Mouse (Mus musculus) CH12.LX (cell line): ENCODE measurements at regions not wholly inside any gene's neighbourhood (a gene's known extent, or its start where the extent isn't known, plus 50 kb on each side); places are given as distances from the start of the nearest gene placed in this dataset.

ENCODE experiments used
- DNase-seq: peaks from one replicate; pipeline ENCODE4 v3.0.0-alpha.2; 2013; ENCODE audit errors: extremely low read depth
- H3K27ac ChIP-seq: 2 replicates; pipeline ENCODE4 v1.5.1; 2012; ENCODE audit warnings: low read depth, mild to moderate bottlenecking, control low read depth, moderate library complexity; ENCODE audit not compliant: insufficient read depth
- H3K27me3 ChIP-seq: replicated peaks from 2 replicates; pipeline ENCODE3; 2012; ENCODE audit warnings: inconsistent platforms
- H3K36me3 ChIP-seq, 2 experiments: replicated peaks in 1 of 2; 2 replicates each; pipeline versions ENCODE3 to v1.6.1; 2012; ENCODE audit warnings: inconsistent platforms in 1 of 2, low read length in 1 of 2, mild to moderate bottlenecking in 1 of 2, mixed read lengths in 1 of 2, moderate library complexity in 1 of 2; ENCODE audit not compliant: control insufficient read depth in 1 of 2, insufficient read depth in 1 of 2
- H3K4me1 ChIP-seq, 2 experiments: 2 replicates each; pipeline ENCODE4 v1.6.1; 2012; ENCODE audit warnings: inconsistent platforms in 1 of 2, moderate library complexity in 1 of 2; ENCODE audit not compliant: insufficient read depth in 2 of 2, control insufficient read depth in 1 of 2
- H3K4me2 ChIP-seq: 2 replicates; pipeline ENCODE4 v1.6.1; 2012; ENCODE audit warnings: low read depth, mild to moderate bottlenecking, control low read depth; ENCODE audit not compliant: poor library complexity, insufficient read depth, severe bottlenecking
- H3K4me3 ChIP-seq, 3 experiments: fragments of 150-350 bp in 1 of 3; sonication (generic) in 1 of 3; replicated peaks in 1 of 3; 2 replicates each; pipeline versions ENCODE3 to v1.5.1; 2011 to 2012; ENCODE audit warnings: low read depth in 2 of 3, low read length in 2 of 3, mild to moderate bottlenecking in 2 of 3, moderate library complexity in 2 of 3, control low read depth in 1 of 3, improper control_type of control experiment in 1 of 3, inconsistent platforms in 1 of 3, mixed read lengths in 1 of 3; ENCODE audit not compliant: poor library complexity in 1 of 3
- H3K79me2 ChIP-seq: replicated peaks from 2 replicates; pipeline ENCODE4 v1.6.1; 2012; ENCODE audit warnings: mild to moderate bottlenecking, moderate library complexity; ENCODE audit not compliant: control insufficient read depth, poor library complexity, insufficient read depth, severe bottlenecking; ENCODE audit errors: extremely low read depth
- H3K9ac ChIP-seq: 2 replicates; pipeline ENCODE4 v1.6.1; 2012; ENCODE audit warnings: low read depth, mild to moderate bottlenecking, control low read depth, moderate library complexity; ENCODE audit not compliant: insufficient read depth
- H3K9me3 ChIP-seq: replicated peaks from 2 replicates; pipeline ENCODE3; 2012; ENCODE audit warnings: low read length, inconsistent platforms, mixed read lengths
- BHLHE40 ChIP-seq: IDR thresholded peaks from 2 replicates; pipeline ENCODE4 v1.6.1; 2011; ENCODE audit warnings: mild to moderate bottlenecking, low read depth, low read length, improper control_type of control experiment
- CHD2 ChIP-seq: IDR thresholded peaks from 2 replicates; pipeline ENCODE4 v1.6.1; 2011; ENCODE audit warnings: low read length, improper control_type of control experiment
- E2F4 ChIP-seq: IDR thresholded peaks from 2 replicates; pipeline ENCODE4 v1.6.1; 2011; ENCODE audit warnings: low read depth, low read length, improper control_type of control experiment; ENCODE audit not compliant: insufficient replicate concordance
- ELF1 ChIP-seq: IDR thresholded peaks from 2 replicates; pipeline ENCODE4 v1.6.1; 2014; ENCODE audit warnings: low read depth, mild to moderate bottlenecking, inconsistent platforms, low read length, improper control_type of control experiment
- GABPA ChIP-seq: IDR thresholded peaks from 2 replicates; pipeline ENCODE4 v1.6.1; 2012; ENCODE audit warnings: low read depth, low read length, improper control_type of control experiment, inconsistent platforms; ENCODE audit not compliant: insufficient replicate concordance
- IRF4 ChIP-seq: IDR thresholded peaks from 2 replicates; pipeline ENCODE4 v1.6.1; 2014; ENCODE audit warnings: low read depth, mild to moderate bottlenecking, inconsistent platforms, low read length, improper control_type of control experiment
- JUND ChIP-seq: conservative IDR thresholded peaks from 2 replicates; pipeline ENCODE4 v1.6.1; 2011; ENCODE audit warnings: low read depth, low read length, improper control_type of control experiment
- KAT2A ChIP-seq: IDR thresholded peaks from 2 replicates; pipeline ENCODE4 v1.6.1; 2012; ENCODE audit warnings: low read length, improper control_type of control experiment, inconsistent platforms; ENCODE audit not compliant: insufficient replicate concordance
- MAFK ChIP-seq: IDR thresholded peaks from 2 replicates; pipeline ENCODE4 v1.6.1; 2011; ENCODE audit warnings: low read length, improper control_type of control experiment; ENCODE audit not compliant: insufficient replicate concordance
- MAX ChIP-seq: IDR thresholded peaks from 2 replicates; pipeline ENCODE4 v1.6.1; 2011; ENCODE audit warnings: low read length, improper control_type of control experiment
- MYC ChIP-seq: IDR thresholded peaks from 2 replicates; pipeline ENCODE4 v1.6.1; 2011; ENCODE audit warnings: low read depth, mild to moderate bottlenecking, improper control_type of control experiment, low read length
- NELFE ChIP-seq: IDR thresholded peaks from 2 replicates; pipeline ENCODE4 v1.6.1; 2011; ENCODE audit warnings: low read depth, low read length, improper control_type of control experiment
- PAX5 ChIP-seq: IDR thresholded peaks from 2 replicates; pipeline ENCODE4 v1.6.1; 2012; ENCODE audit warnings: low read length, inconsistent platforms, mixed read lengths
- POLR2AphosphoS2 ChIP-seq: IDR thresholded peaks from 2 replicates; pipeline ENCODE4 v1.6.1; 2011; ENCODE audit warnings: low read depth, low read length, improper control_type of control experiment
- RCOR1 ChIP-seq: conservative IDR thresholded peaks from 2 replicates; pipeline ENCODE4 v1.6.1; 2012; ENCODE audit warnings: low read depth, mild to moderate bottlenecking, inconsistent platforms, low read length, improper control_type of control experiment
- SMC3 ChIP-seq: IDR thresholded peaks from 2 replicates; pipeline ENCODE4 v1.6.1; 2011; ENCODE audit warnings: low read depth, low read length, improper control_type of control experiment
- TBP ChIP-seq: conservative IDR thresholded peaks from 2 replicates; pipeline ENCODE4 v1.6.1; 2011; ENCODE audit warnings: low read depth, low read length, improper control_type of control experiment
- TCF12 ChIP-seq: IDR thresholded peaks from 2 replicates; pipeline ENCODE4 v1.6.1; 2014; ENCODE audit warnings: low read depth, mild to moderate bottlenecking, inconsistent platforms, low read length, improper control_type of control experiment
- USF1 ChIP-seq: IDR thresholded peaks from 2 replicates; pipeline ENCODE4 v1.6.1; 2014; ENCODE audit warnings: low read depth, mild to moderate bottlenecking, inconsistent platforms, low read length, improper control_type of control experiment
- ZMIZ1 ChIP-seq: IDR thresholded peaks from 2 replicates; pipeline ENCODE4 v1.6.1; 2012; ENCODE audit warnings: low read depth, mild to moderate bottlenecking, inconsistent platforms, low read length, improper control_type of control experiment
- dilution Hi-C: fragments of 300-500 bp; cut with MboI; formaldehyde crosslinking; loops from 2 replicates; pipeline ENCODE4 v1.14.3; 2020; ENCODE audit warnings: low sequenced_read_pairs; ENCODE audit not compliant: extremely low pct_unique_long_range_greater_than_20kb, extremely low pct_ligation_motif_present
- in situ Hi-C: fragments of 300-500 bp; cut with MboI; formaldehyde crosslinking; loops from 3 replicates; pipeline ENCODE4 v1.14.3; 2019; ENCODE audit warnings: low sequenced_read_pairs, low pct_ligation_motif_present, low pct_unique_long_range_greater_than_20kb, mixed read lengths

DNA sequence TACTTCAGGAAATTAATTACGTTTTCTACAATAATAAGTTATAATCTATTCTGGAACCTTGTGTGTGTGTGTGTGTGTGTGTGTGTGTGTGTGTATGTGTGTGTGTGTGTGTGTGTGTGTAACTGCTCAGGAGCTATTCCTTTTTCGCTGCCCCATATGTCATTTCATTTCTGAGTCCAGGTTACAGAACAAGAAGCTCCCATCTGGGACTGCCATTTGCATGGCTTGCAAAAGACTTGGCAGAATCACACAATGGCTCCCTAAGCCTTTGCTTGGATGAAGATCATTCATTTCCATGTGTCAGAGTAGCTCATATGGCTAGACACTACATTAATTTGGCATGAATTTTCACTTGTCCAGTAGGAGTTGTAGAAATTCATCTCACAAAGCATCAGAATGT, 86.6 kb downstream of the Pcdh20 start:
- in situ Hi-C loops, result no loop called here
- no peak overlapping the region for H3K4me2 ChIP-seq
- H3K36me3 ChIP-seq, result no peaks in the 10 kb centered on the region
- H3K27me3 ChIP-seq, result no peaks in the 10 kb centered on the region
- H3K4me1 ChIP-seq, result no peaks in the 10 kb centered on the region
- TF ChIP-seq SMC3, result no peak
- TF ChIP-seq NELFE, result no peak
- TF ChIP-seq CHD2, result no peak
- no peak for TF ChIP-seq RCOR1
- no peak for TF ChIP-seq IRF4
- no peak for TF ChIP-seq POLR2AphosphoS2
- no peak for TF ChIP-seq TBP
- TF ChIP-seq E2F4, result no peak
- TF ChIP-seq MYC, result no peak
- no peak for TF ChIP-seq JUND
- TF ChIP-seq MAFK, result no peak
- no peak for TF ChIP-seq ELF1
- TF ChIP-seq ZMIZ1, result no peak
- no peak for TF ChIP-seq GABPA
- no peak for TF ChIP-seq BHLHE40
- TF ChIP-seq TCF12, result no peak
- TF ChIP-seq KAT2A, result no peak
- TF ChIP-seq PAX5, result no peak
- TF ChIP-seq MAX, result no peak
- no peak for TF ChIP-seq USF1
- H3K27ac ChIP-seq, result no peak overlapping the region
- H3K9me3 ChIP-seq, result peaks cover 28% of the 10 kb centered on the region
- dilution Hi-C loops, result no loop called here
- H3K9ac ChIP-seq, result no peak overlapping the region
- H3K79me2 ChIP-seq, result no peaks in the 10 kb centered on the region
- DNase-seq, result no peak
- H3K4me3 ChIP-seq, result no peak overlapping the region

DNA sequence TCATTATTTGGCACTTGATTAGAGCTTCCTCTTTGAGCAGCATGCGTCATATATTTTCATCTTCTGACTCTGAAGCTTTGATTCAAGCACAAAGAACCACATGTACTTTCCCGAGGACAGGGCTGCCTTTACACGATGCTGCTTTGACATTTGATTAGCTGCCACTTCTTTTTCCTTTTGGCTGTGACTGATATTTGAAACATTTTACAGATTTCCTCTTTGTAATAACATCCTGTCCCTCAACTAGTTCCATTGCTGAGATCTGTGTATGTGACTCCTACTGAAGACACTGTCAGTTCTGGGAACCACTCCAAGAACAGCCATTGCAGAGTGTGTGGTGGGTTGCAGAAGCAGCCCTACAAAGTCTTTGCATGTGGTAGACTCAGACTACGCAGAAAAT, 124.0 kb downstream of the Pcdh20 start:
- dilution Hi-C loops, result no loop called here
- Histone ChIP-seq H3K79me2 (no peaks in the 10 kb centered on the region), H3K4me3 (no peak overlapping the region), H3K27me3 (no peaks in the 10 kb centered on the region), H3K4me2 (no peak overlapping the region), H3K9me3 (peaks cover 31% of the 10 kb centered on the region), H3K9ac (no peak overlapping the region), H3K27ac (no peak overlapping the region), H3K4me1 (no peaks in the 10 kb centered on the region), H3K36me3 (no peaks in the 10 kb centered on the region)
- in situ Hi-C loops, result no loop called here
- no peak for DNase-seq
- TF ChIP-seq SMC3, result no peak
